Mouse (Mus musculus): Measurements from ENCODE around the gene Cyp2w1. TPM values are rescaled to one million over a fixed set of nuclear protein-coding genes. Genes with fewer than 3 reads are reported as not detected.
"Not testable (repeated sequence)": the region's sequence is repeated elsewhere in the genome, so short reads cannot be mapped to it uniquely, and the experiment has no call there.

The Cyp2w1 gene
- total RNA-seq, 2 experiments from 2014 or later: not detected

DNA sequence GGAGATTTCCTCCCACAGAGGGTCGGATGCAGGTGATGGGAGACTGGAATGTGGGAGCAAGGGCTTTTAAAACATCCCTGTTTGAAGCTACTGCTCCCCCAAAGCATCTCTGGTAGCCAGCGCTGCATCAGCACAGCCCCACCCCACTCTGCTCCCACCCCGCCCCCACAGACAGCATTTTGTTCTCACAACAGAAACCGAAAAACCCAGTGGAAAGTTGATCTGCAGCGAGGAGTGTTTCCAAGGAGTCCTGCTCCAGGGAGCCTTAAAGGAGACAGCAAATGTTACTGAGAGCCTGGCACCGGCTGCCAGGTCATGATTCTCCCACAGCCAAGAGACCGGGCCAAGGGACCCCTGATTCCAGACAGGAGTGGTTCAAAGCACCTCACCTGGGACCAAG lies 21.7 kb upstream of the Cyp2w1 start:
- ATAC-seq (replicated peaks; ENCODE audit: low FRiP score, poor library complexity, severe bottlenecking): no peak

- peak; percentile 71 for ATAC-seq (replicated peaks; ENCODE audit: low FRiP score, poor library complexity, severe bottlenecking)
Observed at GRCm38 (mm10) chr5:139331742-139332141, 20.7 kb upstream of the Cyp2w1 start.

DNA sequence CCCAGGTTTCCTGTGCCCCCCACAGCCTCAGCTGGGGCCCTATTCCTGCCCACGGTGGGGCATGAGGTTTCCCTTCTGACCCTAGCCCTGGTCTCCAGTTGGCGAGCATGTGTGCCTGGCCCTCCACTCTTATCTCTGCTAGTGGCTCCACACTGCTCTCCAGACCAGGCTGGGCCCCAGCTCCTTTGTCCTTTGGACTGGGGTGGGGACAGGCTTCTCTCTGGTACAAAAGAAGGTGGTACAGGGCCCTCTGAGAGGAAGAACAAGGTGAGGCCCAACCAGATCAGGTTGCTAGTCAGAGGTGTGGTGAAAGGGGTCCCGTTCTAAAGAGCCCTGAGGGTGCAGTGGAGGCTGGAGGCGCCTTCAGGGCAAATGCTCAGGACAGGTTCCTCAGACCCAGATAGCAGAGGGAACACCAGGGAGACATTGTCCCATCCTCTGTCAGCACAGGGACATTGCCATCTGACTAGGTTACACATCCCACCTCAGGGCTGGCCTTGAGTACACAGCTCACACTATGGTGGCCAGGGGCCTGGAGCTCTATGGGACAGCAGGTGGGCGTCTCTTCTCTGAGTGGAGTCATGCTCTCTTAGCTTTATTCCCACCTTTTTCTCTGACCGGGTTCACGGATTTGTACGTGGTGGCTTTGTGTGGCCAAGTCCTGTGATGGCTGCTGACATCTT lies 19.7 kb upstream of the Cyp2w1 start:
- ATAC-seq (replicated peaks; ENCODE audit: low FRiP score, poor library complexity, severe bottlenecking): no peak

GRCm38 (mm10) chr5:139333301-139334013 lies 19.0 kb upstream of the Cyp2w1 start:
- no peak for ATAC-seq (replicated peaks; ENCODE audit: low FRiP score, poor library complexity, severe bottlenecking)

- not testable (repeated sequence) for ATAC-seq (replicated peaks; ENCODE audit: low FRiP score, poor library complexity, severe bottlenecking)
Observed at GRCm38 (mm10) chr5:139334394-139334793, 18.0 kb upstream of the Cyp2w1 start.

DNA sequence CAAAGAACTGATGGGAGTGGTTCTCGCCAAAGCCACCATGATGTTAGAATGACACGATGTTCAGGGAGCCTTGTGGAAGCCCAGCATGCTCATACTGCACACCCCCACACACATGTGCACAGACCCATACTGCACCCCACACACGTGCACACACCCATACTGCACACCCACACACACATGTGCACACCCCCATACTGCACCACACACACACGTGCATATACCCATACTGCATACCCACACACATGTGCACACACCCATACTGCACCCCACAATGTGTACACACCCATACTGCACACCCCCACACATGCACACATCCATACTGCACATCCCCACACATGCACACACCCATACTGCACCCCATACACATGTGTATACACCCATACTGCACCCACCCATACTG lies 16.8 kb upstream of the Cyp2w1 start:
- no peak for ATAC-seq (replicated peaks; ENCODE audit: low FRiP score, poor library complexity, severe bottlenecking)

- ATAC-seq (replicated peaks; ENCODE audit: low FRiP score, poor library complexity, severe bottlenecking): no peak
Observed at GRCm38 (mm10) chr5:139337826-139338370, 14.5 kb upstream of the Cyp2w1 start.

GRCm38 (mm10) chr5:139338403-139338802 lies 14.0 kb upstream of the Cyp2w1 start:
- ATAC-seq (replicated peaks; ENCODE audit: low FRiP score, poor library complexity, severe bottlenecking): no peak

DNA sequence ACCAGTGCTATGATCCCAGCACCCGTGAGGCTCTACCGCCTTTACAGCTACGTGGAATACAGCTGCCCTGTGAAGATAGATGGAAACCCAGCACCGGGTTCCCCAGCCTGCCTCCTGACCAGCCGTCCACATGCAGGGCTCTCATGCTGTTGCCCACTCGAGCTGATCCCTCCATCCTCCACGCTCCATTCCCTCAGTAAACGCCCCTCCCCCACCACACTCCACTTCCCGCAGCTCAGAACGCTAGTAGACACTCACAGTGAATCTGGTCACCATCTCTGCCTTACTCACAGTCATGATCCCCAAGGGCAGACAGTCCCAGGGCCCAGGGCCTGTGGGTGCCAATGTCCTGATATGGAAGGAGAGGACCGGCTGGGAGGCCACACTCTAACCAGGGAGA lies 13.5 kb upstream of the Cyp2w1 start:
- no peak for ATAC-seq (replicated peaks; ENCODE audit: low FRiP score, poor library complexity, severe bottlenecking)

DNA sequence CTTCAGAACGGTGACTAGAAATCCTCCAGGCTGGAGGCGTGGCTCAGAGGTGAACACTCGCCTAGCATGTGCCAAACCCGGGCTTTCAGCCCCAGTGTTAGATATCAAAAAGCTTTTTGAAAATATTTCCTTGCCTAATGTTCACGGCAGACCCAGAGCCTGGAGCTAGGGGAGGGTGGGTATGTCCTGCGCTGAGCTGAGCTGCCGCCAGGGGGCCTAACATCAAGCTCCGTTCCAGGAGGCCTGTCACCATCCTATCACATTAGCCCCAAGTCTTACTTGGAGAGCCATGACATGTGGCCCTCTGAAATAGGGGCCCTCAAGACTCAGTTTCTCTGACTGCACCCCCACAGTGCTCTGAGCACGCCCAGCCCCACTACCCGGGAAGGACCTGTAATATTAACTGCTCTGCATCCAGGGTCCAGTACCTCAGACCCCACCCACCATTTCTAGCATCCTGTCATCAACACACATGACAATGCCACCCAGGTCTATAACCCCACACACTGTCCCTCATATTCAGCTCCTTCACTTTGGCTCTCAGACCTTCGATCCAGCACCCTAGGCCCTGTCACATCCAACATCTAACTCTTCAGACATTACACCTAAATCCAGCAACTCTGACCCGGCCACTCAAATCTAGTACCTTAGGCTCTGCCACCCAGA lies 8.3 kb upstream of the Cyp2w1 start:
- peak; percentile 81 for ATAC-seq (replicated peaks; ENCODE audit: low FRiP score, poor library complexity, severe bottlenecking)

DNA sequence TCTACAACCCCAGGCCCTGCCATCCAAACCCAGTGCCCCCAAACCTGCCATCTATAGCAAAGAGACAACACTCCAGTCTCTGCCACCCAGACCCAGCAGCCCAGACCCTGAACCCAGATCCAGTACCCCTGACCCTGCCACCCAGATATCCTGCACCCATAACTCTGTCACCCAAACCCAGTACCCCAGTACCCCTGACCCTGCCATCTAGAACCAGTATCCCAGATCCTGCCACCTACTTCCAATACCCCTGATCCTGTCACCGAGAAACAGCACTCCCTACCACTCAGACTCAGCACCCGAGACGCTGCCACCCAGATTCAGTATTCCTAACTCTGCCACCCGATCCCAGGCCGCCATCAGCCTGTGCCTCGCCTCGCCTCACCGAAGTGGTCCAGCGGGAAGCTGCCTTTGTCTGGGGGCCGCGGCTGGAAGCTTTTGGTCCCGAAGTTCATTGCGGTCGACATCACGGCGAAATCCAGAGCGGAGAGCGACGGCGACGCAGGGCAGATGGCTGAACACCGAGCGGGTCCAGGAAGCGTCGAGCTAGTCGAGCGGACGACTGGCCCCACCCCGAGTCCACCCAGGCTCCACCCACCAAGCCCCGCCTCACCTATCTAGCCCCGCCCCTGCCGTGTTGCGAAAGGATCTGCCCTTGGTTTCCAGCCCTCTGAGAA lies 7.6 kb upstream of the Cyp2w1 start:
- peak; percentile 90 for ATAC-seq (replicated peaks; ENCODE audit: low FRiP score, poor library complexity, severe bottlenecking)

DNA sequence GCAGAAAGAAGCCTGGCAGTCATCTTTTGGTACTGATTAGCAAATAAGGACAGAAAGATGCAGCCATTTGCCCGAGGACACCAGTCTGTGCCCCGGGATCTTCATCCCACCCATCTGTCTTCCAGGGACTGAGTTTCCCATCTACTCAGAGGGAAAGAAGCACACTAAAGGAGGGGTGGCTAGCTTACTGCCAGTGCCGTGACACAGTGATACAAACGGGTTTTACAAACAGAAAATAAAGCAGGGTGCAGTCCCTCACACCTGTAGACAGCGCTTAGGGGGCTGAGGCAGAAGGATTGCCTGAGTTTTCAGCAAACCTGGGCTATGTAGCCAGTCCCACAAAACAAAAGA lies 7.1 kb upstream of the Cyp2w1 start:
- peak; percentile 29 for ATAC-seq (replicated peaks; ENCODE audit: low FRiP score, poor library complexity, severe bottlenecking)

- no peak for ATAC-seq (replicated peaks; ENCODE audit: low FRiP score, poor library complexity, severe bottlenecking)
Observed at GRCm38 (mm10) chr5:139347225-139347624, 5.2 kb upstream of the Cyp2w1 start.

DNA sequence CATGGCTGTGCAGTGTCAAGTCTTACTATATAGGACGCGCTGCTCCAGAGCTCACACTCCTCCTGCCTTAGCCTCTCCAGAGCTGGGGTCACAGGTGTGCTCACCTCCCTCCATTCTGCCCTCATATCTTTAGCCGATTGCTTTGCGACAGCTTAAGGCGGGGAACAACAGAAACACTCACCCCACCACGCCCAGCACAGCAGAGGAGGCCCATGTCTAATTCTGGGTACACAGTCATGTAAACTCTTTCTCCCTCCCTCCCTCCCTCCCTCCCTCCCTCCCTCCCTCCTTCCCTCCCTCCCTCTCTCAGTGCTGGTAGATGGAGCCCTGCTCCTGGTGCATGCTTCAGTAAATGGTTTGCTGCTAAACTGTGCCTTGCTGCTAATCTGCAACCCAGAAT lies 2.7 kb upstream of the Cyp2w1 start:
- no peak for ATAC-seq (replicated peaks; ENCODE audit: low FRiP score, poor library complexity, severe bottlenecking)

DNA sequence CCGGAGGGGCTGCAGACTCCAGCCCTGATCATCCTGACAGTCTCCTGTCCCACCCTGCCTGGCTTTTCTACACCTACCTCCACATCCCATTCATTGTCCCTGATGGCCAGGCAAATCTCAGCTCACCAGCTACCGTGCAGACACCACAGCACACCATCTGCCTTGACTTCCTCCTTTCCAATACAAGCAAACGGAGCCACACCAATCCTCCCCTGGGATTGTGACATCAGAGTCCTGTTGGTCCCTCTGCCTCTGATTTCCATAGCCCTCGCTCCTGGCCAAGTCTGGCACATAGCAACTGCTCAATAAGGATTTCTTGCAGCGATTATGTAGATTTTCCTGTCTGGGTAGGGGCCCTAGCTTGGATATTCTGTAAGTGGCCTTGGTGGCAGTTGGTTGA lies 1.3 kb upstream of the Cyp2w1 start, which contains the start of gene Cox19:
Cox19 (minus strand) TSS at position 285 of the 400 bp plus-strand sequence.
- no peak for ATAC-seq (replicated peaks; ENCODE audit: low FRiP score, poor library complexity, severe bottlenecking)

GRCm38 (mm10) chr5:139351628-139352027 lies 789 bp upstream of the Cyp2w1 start:
- ATAC-seq (replicated peaks; ENCODE audit: low FRiP score, poor library complexity, severe bottlenecking): no peak

DNA sequence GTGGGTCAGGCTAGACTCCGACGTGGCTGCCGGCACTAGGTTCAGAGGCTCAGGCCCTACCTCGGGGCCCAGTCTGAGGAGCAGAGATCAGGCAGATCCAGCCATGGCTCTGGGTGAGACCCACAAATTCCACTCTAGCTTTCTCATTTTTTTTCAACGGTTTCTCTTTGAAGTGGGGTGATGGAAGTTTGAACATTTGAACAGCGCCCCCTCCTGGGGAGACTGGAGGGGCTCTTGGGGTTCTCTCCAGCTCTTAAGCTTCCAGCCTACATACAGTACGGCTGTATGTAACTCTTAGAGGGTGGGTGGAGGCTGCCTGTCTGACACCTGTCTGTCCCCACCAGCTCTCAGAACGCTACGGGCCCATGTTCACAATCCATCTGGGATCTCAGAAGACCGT lies 1.1 kb downstream of the Cyp2w1 start:
- 0 out of 2 replicates have a peak, but pooled peaks have one; percentile 40 for ATAC-seq (replicated peaks; ENCODE audit: low FRiP score, poor library complexity, severe bottlenecking)

DNA sequence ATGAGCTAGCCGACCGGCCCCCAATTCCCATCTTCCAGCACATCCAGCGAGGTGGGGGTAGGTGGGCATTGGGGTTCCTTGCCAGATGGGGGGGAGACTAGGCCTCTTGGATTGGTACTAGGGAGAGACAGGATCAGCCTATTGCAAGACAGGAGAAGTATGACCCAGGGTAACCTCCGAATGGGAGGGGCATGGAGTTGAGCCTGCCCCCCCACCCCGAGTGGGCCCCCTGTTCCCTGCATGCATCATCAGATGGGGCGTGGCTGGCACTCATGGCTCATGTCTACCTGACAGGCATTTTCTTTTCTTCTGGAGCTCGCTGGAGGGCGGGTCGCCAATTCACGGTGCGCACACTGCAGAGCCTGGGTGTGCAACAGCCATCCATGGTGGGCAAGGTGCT lies 1.5 kb downstream of the Cyp2w1 start:
- ATAC-seq (replicated peaks; ENCODE audit: low FRiP score, poor library complexity, severe bottlenecking): no peak

GRCm38 (mm10) chr5:139355235-139355772 lies 2.9 kb downstream of the Cyp2w1 start:
- peak; percentile 75 for ATAC-seq (replicated peaks; ENCODE audit: low FRiP score, poor library complexity, severe bottlenecking)

DNA sequence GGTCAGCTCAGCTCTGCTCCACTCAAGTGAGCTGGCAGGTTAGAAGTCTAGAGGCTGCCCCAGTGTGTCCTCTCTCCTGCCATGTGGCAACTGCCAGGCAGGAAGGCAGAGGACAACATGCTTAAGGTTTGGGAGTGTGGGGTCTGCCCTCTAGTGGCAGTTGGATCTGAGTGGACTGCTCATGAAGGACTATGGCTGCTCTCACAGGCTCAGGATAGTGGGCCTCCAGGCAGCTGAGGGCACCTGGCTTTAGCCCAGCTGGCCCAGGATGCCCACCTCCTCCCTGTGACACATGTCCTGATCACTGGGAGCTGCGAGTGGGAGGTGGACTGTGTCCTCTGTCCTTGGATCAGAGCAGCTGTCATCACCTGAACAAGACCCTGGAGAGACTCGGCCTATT lies 6.2 kb downstream of the Cyp2w1 start:
- ATAC-seq (replicated peaks; ENCODE audit: low FRiP score, poor library complexity, severe bottlenecking): 0 out of 2 replicates have a peak, but pooled peaks have one; percentile 34

All from erythroblast, adult 5-6 weeks (primary cell).